Mouse (Mus musculus) kidney, embryonic 14.5 days (tissue): Measurements from ENCODE around the gene 9930104L06Rik. TPM values are rescaled to one million over a fixed set of nuclear protein-coding genes. Genes with fewer than 3 reads are reported as not detected.

ENCODE experiments used
- ATAC-seq: fragments of 200-750 bp; cut with Nextera tagmentation; 2 replicates; pipeline ENCODE4 v1.8.0; 2017; ENCODE audit warnings: moderate number of reproducible peaks, mild to moderate bottlenecking, moderate TSS enrichment, moderate library complexity; ENCODE audit not compliant: low FRiP score, low TSS enrichment
- H3K27ac ChIP-seq: fragments of 300-500 bp; sonication (generic); 2 replicates; pipeline ENCODE4 v1.5.1; 2014; ENCODE audit warnings: low read depth, mild to moderate bottlenecking, low read length, moderate library complexity, mixed read lengths
- H3K27me3 ChIP-seq: fragments of 300-500 bp; sonication (generic); 2 replicates; pipeline ENCODE4 v1.6.1; 2014; ENCODE audit warnings: mild to moderate bottlenecking, low read length; ENCODE audit not compliant: control insufficient read depth, insufficient read depth
- H3K36me3 ChIP-seq: fragments of 300-500 bp; sonication (generic); 2 replicates; pipeline ENCODE4 v1.6.1; 2014; ENCODE audit warnings: low read length, mixed read lengths; ENCODE audit not compliant: control insufficient read depth, insufficient read depth
- H3K4me1 ChIP-seq: fragments of 300-500 bp; sonication (generic); 2 replicates; pipeline ENCODE4 v1.6.1; 2014; ENCODE audit warnings: low read length, mixed read lengths; ENCODE audit not compliant: control insufficient read depth, insufficient read depth
- H3K4me2 ChIP-seq: fragments of 300-500 bp; sonication (generic); replicated peaks from 2 replicates; pipeline ENCODE4 v1.6.1; 2014; ENCODE audit warnings: low read depth, mild to moderate bottlenecking, low read length
- H3K4me3 ChIP-seq: fragments of 300-500 bp; sonication (generic); 2 replicates; pipeline ENCODE4 v1.5.1; 2014; ENCODE audit warnings: mild to moderate bottlenecking, low read length
- H3K9ac ChIP-seq: fragments of 300-500 bp; sonication (generic); 2 replicates; pipeline ENCODE4 v1.6.1; 2014; ENCODE audit warnings: low read depth, mild to moderate bottlenecking, low read length, moderate library complexity
- H3K9me3 ChIP-seq: fragments of 300-500 bp; sonication (generic); 2 replicates; pipeline ENCODE4 v1.6.1; 2016; ENCODE audit warnings: low read length; ENCODE audit not compliant: control insufficient read depth
- WGBS: fragments of 180-500 bp; shearing (Covaris S2); extraction: QIAGEN DNeasy Blood & Tissue Kit; methylation state at CpG from one replicate; pipeline ENCODE4 v1.1.7; 2014; 5-methylcytosine and 5-hydroxymethylcytosine counted together
- polyA plus RNA-seq: library from polyadenylated mRNA; unstranded; fragments of >200 nt; fragmentation: Nextera tagmentation; extraction: Ambion mirVana; gene quantifications from 2 replicates; pipeline ENCODE4 v1.2.1, GENCODE M21; 2014

9930104L06Rik gene
- polyA plus RNA-seq = 4.8 and 5.0 TPM in 2 replicates

DNA sequence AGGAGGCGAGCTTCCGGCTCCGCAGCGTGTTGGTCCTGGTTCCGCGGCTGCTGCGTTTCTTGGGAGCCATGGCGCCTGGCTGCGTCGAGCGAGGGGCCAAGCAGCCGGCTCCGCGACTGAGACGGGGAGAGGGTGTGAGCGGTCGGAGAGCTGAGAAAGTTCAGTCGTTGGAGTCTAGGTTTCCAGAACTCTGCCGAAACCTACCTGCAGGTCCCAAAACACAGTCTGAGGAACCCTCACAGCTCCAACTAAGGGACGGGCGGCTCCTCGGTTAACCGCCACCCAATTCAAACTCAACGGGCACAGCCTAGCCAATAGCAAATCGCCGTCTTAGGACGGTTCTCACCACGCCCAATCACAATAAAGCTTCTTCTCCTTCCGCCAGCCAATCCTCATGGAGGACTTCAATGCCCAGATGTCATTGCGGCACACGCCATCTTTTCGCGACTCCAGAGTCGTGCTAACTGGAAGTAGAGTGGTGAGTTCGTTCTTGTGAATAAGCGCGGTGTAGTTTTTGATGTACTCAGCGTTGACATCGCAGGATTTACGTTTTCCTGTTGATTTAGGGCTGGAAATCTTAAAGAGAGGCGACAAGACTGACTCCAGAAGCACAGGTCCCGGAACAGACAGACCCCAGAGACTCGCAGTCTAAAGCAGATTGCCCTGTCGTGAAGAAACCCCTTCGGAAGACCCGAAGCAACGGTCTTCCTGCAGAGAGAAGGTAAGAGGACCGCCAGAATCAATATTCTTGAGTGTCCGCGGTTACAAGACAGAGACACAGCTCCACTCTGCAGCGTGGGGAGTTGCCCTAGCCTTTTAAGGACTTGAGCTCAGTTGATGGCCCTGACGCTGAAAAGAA is at the start of gene 9930104L06Rik:
TSS of gene 9930104L06Rik (plus strand) at position 436 of the 859 bp plus-strand sequence.
- H3K9ac ChIP-seq = peak within 1 kb of the TSS; percentile 86
- peaks cover 14% of the 10 kb centered on the region; the same call in 1 of the 2 replicates for H3K4me1 ChIP-seq
- H3K4me3 ChIP-seq = peak within 1 kb of the TSS; percentile 90
- ATAC-seq = peak; percentile 99
- H3K9me3 ChIP-seq = no peaks in the 10 kb centered on the region
- H3K4me2 ChIP-seq = peak within 1 kb of the TSS; percentile 78
- under 1% methylated on average over 52 of the region's 52 CpGs for WGBS
- peaks cover 25% of the 10 kb centered on the region for H3K36me3 ChIP-seq
- H3K27ac ChIP-seq = peak within 1 kb of the TSS; percentile 59; the same call in 1 of the 2 replicates
- no peaks in the 10 kb centered on the region for H3K27me3 ChIP-seq

- H3K9me3 ChIP-seq = no peaks in the 10 kb centered on the region
- H3K27me3 ChIP-seq = peaks cover 47% of the 10 kb centered on the region
- no peaks in the 10 kb centered on the region for H3K36me3 ChIP-seq
- ATAC-seq = no peak
- H3K4me2 ChIP-seq = no peak overlapping the region
- no peak overlapping the region for H3K27ac ChIP-seq
- H3K4me3 ChIP-seq = no peak overlapping the region
- no peak overlapping the region for H3K9ac ChIP-seq
- no peaks in the 10 kb centered on the region for H3K4me1 ChIP-seq
- WGBS = 83% methylated on average over 7 of the region's 7 CpGs
These were observed 48.1 kb upstream of the 9930104L06Rik start for GRCm38 (mm10) chr4:124888702-124889101.

- Histone ChIP-seq H3K9me3 (no peaks in the 10 kb centered on the region), H3K4me3 (no peak overlapping the region), H3K4me1 (0 out of 2 replicates have a peak, but pooled peaks cover 5% of the 10 kb centered on the region), H3K36me3 (no peaks in the 10 kb centered on the region), H3K4me2 (no peak overlapping the region), H3K9ac (no peak overlapping the region), H3K27me3 (peaks cover 52% of the 10 kb centered on the region), H3K27ac (no peak overlapping the region)
- WGBS = 96% methylated on average over 2 of the region's 2 CpGs
- ATAC-seq = no peak
These were observed 46.9 kb upstream of the 9930104L06Rik start for GRCm38 (mm10) chr4:124889935-124890334.

GRCm38 (mm10) chr4:124890831-124891230 is 46.0 kb upstream of the 9930104L06Rik start:
- H3K27me3 ChIP-seq = peaks cover 57% of the 10 kb centered on the region
- H3K4me3 ChIP-seq = no peak overlapping the region
- no peak overlapping the region for H3K9ac ChIP-seq
- no peak overlapping the region for H3K27ac ChIP-seq
- H3K9me3 ChIP-seq = no peaks in the 10 kb centered on the region
- WGBS = 67% methylated on average over 5 of the region's 5 CpGs
- no peaks in the 10 kb centered on the region for H3K36me3 ChIP-seq
- no peak for ATAC-seq
- no peak overlapping the region for H3K4me2 ChIP-seq
- 0 out of 2 replicates have a peak, but pooled peaks cover 7% of the 10 kb centered on the region for H3K4me1 ChIP-seq

GRCm38 (mm10) chr4:124893769-124894168 is 43.1 kb upstream of the 9930104L06Rik start:
- Histone ChIP-seq H3K4me1 (0 out of 2 replicates have a peak, but pooled peaks cover 7% of the 10 kb centered on the region), H3K4me2 (no peak overlapping the region), H3K36me3 (no peaks in the 10 kb centered on the region), H3K9ac (no peak overlapping the region), H3K9me3 (no peaks in the 10 kb centered on the region), H3K4me3 (no peak overlapping the region), H3K27me3 (peaks cover 48% of the 10 kb centered on the region), H3K27ac (no peak overlapping the region)
- 36% methylated on average over 6 of the region's 6 CpGs for WGBS
- no peak for ATAC-seq

DNA sequence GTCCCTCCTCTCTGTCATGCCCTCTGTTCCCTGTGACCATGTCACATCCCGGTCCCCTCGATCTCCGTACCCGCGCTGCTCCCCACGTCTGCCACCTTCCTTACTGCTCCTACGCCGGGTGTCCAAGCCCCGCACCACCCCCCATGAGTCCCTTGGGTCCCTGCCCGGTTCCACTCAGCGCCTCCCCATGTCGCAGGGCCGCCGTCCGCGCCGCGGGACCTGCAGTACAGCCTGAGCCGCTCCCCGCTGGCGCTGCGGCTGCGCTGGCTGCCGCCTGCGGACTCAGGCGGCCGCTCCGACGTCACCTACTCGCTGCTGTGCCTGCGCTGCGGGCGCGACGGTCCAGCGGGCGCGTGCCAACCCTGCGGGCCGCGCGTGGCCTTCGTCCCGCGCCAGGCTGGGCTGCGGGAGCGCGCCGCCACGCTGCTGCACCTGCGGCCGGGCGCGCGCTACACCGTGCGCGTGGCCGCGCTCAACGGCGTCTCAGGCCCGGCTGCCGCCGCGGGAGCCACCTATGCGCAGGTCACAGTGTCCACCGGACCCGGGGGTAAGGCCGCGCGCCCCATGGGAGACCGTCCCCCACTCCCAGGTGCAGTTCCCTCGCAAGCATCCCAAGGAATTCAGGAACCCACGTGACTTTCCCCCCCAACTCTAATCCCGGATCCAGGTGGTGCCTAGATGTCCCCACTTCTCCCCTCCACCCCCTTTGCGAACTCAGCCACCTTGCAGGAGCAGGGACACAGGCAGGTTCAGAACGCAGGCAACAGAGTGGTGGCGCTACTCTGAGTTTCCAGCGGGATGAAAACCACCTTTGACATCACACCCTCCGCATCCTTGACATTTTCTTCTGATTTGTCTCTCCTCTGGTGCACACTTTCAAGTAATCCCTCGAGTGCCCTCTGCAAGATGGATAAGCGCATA is 42.1 kb upstream of the 9930104L06Rik start:
- peak overlapping the region; percentile 73 for H3K4me2 ChIP-seq
- peaks cover 45% of the 10 kb centered on the region for H3K27me3 ChIP-seq
- H3K36me3 ChIP-seq = no peaks in the 10 kb centered on the region
- WGBS = 2% methylated on average over 67 of the region's 83 CpGs
- H3K9me3 ChIP-seq = no peaks in the 10 kb centered on the region
- ATAC-seq = no peak
- no peak overlapping the region for H3K9ac ChIP-seq
- H3K4me1 ChIP-seq = 0 out of 2 replicates have a peak, but pooled peaks cover 7% of the 10 kb centered on the region
- peak overlapping the region; percentile 43 for H3K4me3 ChIP-seq
- H3K27ac ChIP-seq = no peak overlapping the region

DNA sequence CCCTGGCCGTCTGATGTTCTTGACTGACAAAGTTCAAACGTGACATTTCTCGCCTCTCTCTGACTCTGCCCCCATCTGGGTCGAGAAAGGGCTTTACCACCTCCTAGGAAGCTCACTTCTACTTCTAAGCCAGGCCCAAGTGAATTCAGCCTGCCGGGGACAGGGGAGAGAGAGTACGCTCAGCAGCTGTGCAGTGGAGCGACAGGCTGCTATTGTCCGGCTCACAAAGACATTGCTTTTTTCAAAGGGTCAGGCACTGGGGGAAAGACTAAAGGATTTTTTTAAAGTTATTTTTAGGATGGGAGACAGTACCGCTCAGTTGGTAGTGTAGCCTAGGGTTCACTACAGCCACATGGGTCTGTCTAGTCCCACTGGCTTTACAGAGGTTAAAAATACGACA is 38.4 kb upstream of the 9930104L06Rik start:
- Histone ChIP-seq H3K27me3 (peaks cover 30% of the 10 kb centered on the region), H3K36me3 (no peaks in the 10 kb centered on the region), H3K9ac (no peak overlapping the region), H3K9me3 (no peaks in the 10 kb centered on the region), H3K4me2 (no peak overlapping the region), H3K4me1 (0 out of 2 replicates have a peak, but pooled peaks cover 7% of the 10 kb centered on the region), H3K4me3 (no peak overlapping the region), H3K27ac (no peak overlapping the region)
- 54% methylated on average over 10 of the region's 10 CpGs for WGBS
- no peak for ATAC-seq

- no peak overlapping the region for H3K9ac ChIP-seq
- 63% methylated on average over 5 of the region's 5 CpGs for WGBS
- peaks cover 18% of the 10 kb centered on the region for H3K27me3 ChIP-seq
- no peak overlapping the region for H3K27ac ChIP-seq
- H3K4me2 ChIP-seq = no peak overlapping the region
- H3K36me3 ChIP-seq = no peaks in the 10 kb centered on the region
- 0 out of 2 replicates have a peak, but pooled peaks cover 2% of the 10 kb centered on the region for H3K4me1 ChIP-seq
- no peak for ATAC-seq
- H3K4me3 ChIP-seq = no peak overlapping the region
- H3K9me3 ChIP-seq = no peaks in the 10 kb centered on the region
These were observed 36.9 kb upstream of the 9930104L06Rik start for GRCm38 (mm10) chr4:124899906-124900305.
